Mouse (Mus musculus): ENCODE measurements around the gene Tceal8. TPM values are rescaled to one million over a fixed set of nuclear protein-coding genes. Genes with fewer than 3 reads are reported as not detected.
"Not testable (repeated sequence)": the region's sequence is repeated elsewhere in the genome, so short reads cannot be mapped to it uniquely, and the experiment has no call there.

Tceal8 gene
- polyA plus RNA-seq, 1 experiment from 2014 or later: 187 TPM

GRCm38 (mm10) chrX:136180897-136181553 lies 8.9 kb upstream of the Tceal8 start:
- Histone ChIP-seq H3K9ac (no peak overlapping the region), H3K4me3 (replicated peaks) (no peak overlapping the region), H3K27ac (replicated peaks) (no peak overlapping the region), H3K36me3 (replicated peaks) (no peaks in the 10 kb centered on the region), H3K9me3 (replicated peaks) (no peaks in the 10 kb centered on the region), H3K4me1 (replicated peaks) (no peaks in the 10 kb centered on the region), H3K4me2 (no peak overlapping the region), H3K27me3 (no peaks in the 10 kb centered on the region)
- 22% methylated on average over 11 of the region's 11 CpGs for WGBS (ENCODE audit: insufficient replicate concordance)
- no peak for ATAC-seq (ENCODE audit: insufficient read depth)

GRCm38 (mm10) chrX:136172786-136173185 lies 644 bp upstream of the Tceal8 start:
- H3K9me3 ChIP-seq (replicated peaks): no peaks in the 10 kb centered on the region
- H3K27ac ChIP-seq (replicated peaks): no peak overlapping the region
- peak overlapping the region; percentile 68 for H3K4me2 ChIP-seq
- peak overlapping the region; percentile 64 for H3K4me3 ChIP-seq (replicated peaks)
- H3K4me1 ChIP-seq (replicated peaks): peaks cover 8% of the 10 kb centered on the region
- WGBS (ENCODE audit: insufficient replicate concordance): 28% methylated on average over 10 of the region's 10 CpGs
- H3K27me3 ChIP-seq: no peaks in the 10 kb centered on the region; the same call in 1 of the 2 replicates
- no peak for ATAC-seq (ENCODE audit: insufficient read depth)
- H3K9ac ChIP-seq: no peak overlapping the region
- H3K36me3 ChIP-seq (replicated peaks): 0 out of 2 replicates have a peak, but pooled peaks cover 5% of the 10 kb centered on the region

- ATAC-seq (ENCODE audit: insufficient read depth): peak; percentile 73
- H3K4me3 ChIP-seq (replicated peaks): peak overlapping the region; percentile 64
- 14% methylated on average over 24 of the region's 24 CpGs for WGBS (ENCODE audit: insufficient replicate concordance)
- 0 out of 2 replicates have a peak, but pooled peaks cover 5% of the 10 kb centered on the region for H3K36me3 ChIP-seq (replicated peaks)
- peak overlapping the region; percentile 68 for H3K4me2 ChIP-seq
- H3K9me3 ChIP-seq (replicated peaks): no peaks in the 10 kb centered on the region
- H3K27ac ChIP-seq (replicated peaks): peak overlapping the region; percentile 83
- peaks cover 8% of the 10 kb centered on the region for H3K4me1 ChIP-seq (replicated peaks)
- no peaks in the 10 kb centered on the region; the same call in 1 of the 2 replicates for H3K27me3 ChIP-seq
- peak overlapping the region; percentile 62 for H3K9ac ChIP-seq
Observed at GRCm38 (mm10) chrX:136171189-136172117, 689 bp downstream of the Tceal8 start.

- peak overlapping the region; percentile 62; the same call in 1 of the 2 replicates for H3K9ac ChIP-seq
- WGBS (ENCODE audit: insufficient replicate concordance): 31% methylated on average over 10 of the region's 10 CpGs
- H3K27me3 ChIP-seq: no peaks in the 10 kb centered on the region; the same call in 1 of the 2 replicates
- ATAC-seq (ENCODE audit: insufficient read depth): peak; percentile 83
- H3K9me3 ChIP-seq (replicated peaks): no peaks in the 10 kb centered on the region
- peak overlapping the region; percentile 68 for H3K4me2 ChIP-seq
- 0 out of 2 replicates have a peak, but pooled peaks cover 5% of the 10 kb centered on the region for H3K36me3 ChIP-seq (replicated peaks)
- H3K4me1 ChIP-seq (replicated peaks): peaks cover 8% of the 10 kb centered on the region
- H3K4me3 ChIP-seq (replicated peaks): peak overlapping the region; percentile 64
- H3K27ac ChIP-seq (replicated peaks): peak overlapping the region; percentile 83
Observed at GRCm38 (mm10) chrX:136170625-136171024, 1.5 kb downstream of the Tceal8 start.

- WGBS (ENCODE audit: insufficient replicate concordance): 48% methylated on average over 7 of the region's 7 CpGs
- Histone ChIP-seq H3K4me3 (replicated peaks) (no peak overlapping the region), H3K27ac (replicated peaks) (no peak overlapping the region), H3K9me3 (replicated peaks) (no peaks in the 10 kb centered on the region), H3K9ac (no peak overlapping the region), H3K36me3 (replicated peaks) (no peaks in the 10 kb centered on the region), H3K4me1 (replicated peaks) (peaks cover 7% of the 10 kb centered on the region; the same call in 1 of the 2 replicates), H3K4me2 (no peak overlapping the region), H3K27me3 (no peaks in the 10 kb centered on the region)
- ATAC-seq (ENCODE audit: insufficient read depth): no peak
Observed at GRCm38 (mm10) chrX:136144195-136144594, 27.9 kb downstream of the Tceal8 start.

GRCm38 (mm10) chrX:136143711-136144110 lies 28.4 kb downstream of the Tceal8 start:
- H3K9me3 ChIP-seq (replicated peaks): no peaks in the 10 kb centered on the region
- no peak overlapping the region for H3K27ac ChIP-seq (replicated peaks)
- H3K4me1 ChIP-seq (replicated peaks): peaks cover 7% of the 10 kb centered on the region; the same call in 1 of the 2 replicates
- WGBS (ENCODE audit: insufficient replicate concordance): 53% methylated on average over 2 of the region's 2 CpGs
- no peak overlapping the region for H3K4me3 ChIP-seq (replicated peaks)
- no peaks in the 10 kb centered on the region for H3K36me3 ChIP-seq (replicated peaks)
- no peak overlapping the region for H3K9ac ChIP-seq
- ATAC-seq (ENCODE audit: insufficient read depth): no peak
- no peaks in the 10 kb centered on the region for H3K27me3 ChIP-seq
- no peak overlapping the region for H3K4me2 ChIP-seq

GRCm38 (mm10) chrX:136141385-136141784 lies 30.8 kb downstream of the Tceal8 start:
- Histone ChIP-seq H3K27me3 (no peaks in the 10 kb centered on the region), H3K9ac (no peak overlapping the region), H3K27ac (replicated peaks) (no peak overlapping the region), H3K9me3 (replicated peaks) (no peaks in the 10 kb centered on the region), H3K36me3 (replicated peaks) (no peaks in the 10 kb centered on the region), H3K4me3 (replicated peaks) (no peak overlapping the region), H3K4me2 (peak overlapping the region; percentile 44; the same call in 1 of the 2 replicates), H3K4me1 (replicated peaks) (peaks cover 20% of the 10 kb centered on the region)
- ATAC-seq (ENCODE audit: insufficient read depth): no peak
- WGBS (ENCODE audit: insufficient replicate concordance): 53% methylated on average over 5 of the region's 5 CpGs

GRCm38 (mm10) chrX:136139640-136140004 lies 32.5 kb downstream of the Tceal8 start:
- H3K9me3 ChIP-seq (replicated peaks); H3K27me3 ChIP-seq; H3K36me3 ChIP-seq (replicated peaks): not testable (repeated sequence)
- Histone ChIP-seq H3K4me2 (peak overlapping the region; percentile 49), H3K9ac (peak overlapping the region; percentile 61; the same call in 1 of the 2 replicates), H3K4me1 (replicated peaks) (peaks cover 32% of the 10 kb centered on the region), H3K27ac (replicated peaks) (peak overlapping the region; percentile 57), H3K4me3 (replicated peaks) (peak overlapping the region; percentile 62)
- ATAC-seq (ENCODE audit: insufficient read depth): peak; percentile 32; the same call in 1 of the 2 replicates
- 34% methylated on average over 5 of the region's 5 CpGs for WGBS (ENCODE audit: insufficient replicate concordance)

GRCm38 (mm10) chrX:136138827-136139639 lies 33.1 kb downstream of the Tceal8 start, which contains the start of gene Bex4:
Gene Bex4 (plus strand): TSS chrX:136138996.
- Histone ChIP-seq H3K27ac (replicated peaks) (peak within 1 kb of the TSS; percentile 78), H3K4me2 (peak within 1 kb of the TSS; percentile 50), H3K4me3 (replicated peaks) (peak within 1 kb of the TSS; percentile 62), H3K4me1 (replicated peaks) (peaks cover 34% of the 10 kb centered on the region), H3K9ac (peak within 1 kb of the TSS; percentile 61; the same call in 1 of the 2 replicates)
- 20% methylated on average over 19 of the region's 64 CpGs for WGBS (ENCODE audit: insufficient replicate concordance)
- H3K9me3 ChIP-seq (replicated peaks); H3K36me3 ChIP-seq (replicated peaks); H3K27me3 ChIP-seq: not testable (repeated sequence)
- peak; percentile 63 for ATAC-seq (ENCODE audit: insufficient read depth)

GRCm38 (mm10) chrX:136135559-136135958 lies 36.6 kb downstream of the Tceal8 start:
- no peak overlapping the region for H3K4me3 ChIP-seq (replicated peaks)
- H3K27me3 ChIP-seq: no peaks in the 10 kb centered on the region
- H3K36me3 ChIP-seq (replicated peaks): no peaks in the 10 kb centered on the region
- H3K4me1 ChIP-seq (replicated peaks): peaks cover 27% of the 10 kb centered on the region
- 33% methylated on average over 4 of the region's 4 CpGs for WGBS (ENCODE audit: insufficient replicate concordance)
- H3K27ac ChIP-seq (replicated peaks): peak overlapping the region; percentile 84
- peak; percentile 89 for ATAC-seq (ENCODE audit: insufficient read depth)
- peak overlapping the region; percentile 36 for H3K4me2 ChIP-seq
- H3K9ac ChIP-seq: no peak overlapping the region
- H3K9me3 ChIP-seq (replicated peaks): no peaks in the 10 kb centered on the region
